Mouse (Mus musculus) brain, adult 2 months (tissue): ENCODE data around the gene Pcx.

ENCODE experiments used
- DNase-seq: peaks from one replicate; pipeline ENCODE4 v3.0.0; 2011; ENCODE audit warnings: low read depth, low spot score

The Pcx gene

GRCm38 (mm10) chr19:4496535-4497262, 13.6 kb upstream of the Pcx start:
- no peak for DNase-seq

- peak; percentile 87 for DNase-seq
These were observed 12.9 kb upstream of the Pcx start for GRCm38 (mm10) chr19:4497263-4497973.

GRCm38 (mm10) chr19:4498062-4498933, 12.0 kb upstream of the Pcx start, which contains the start of gene 2010003K11Rik:
2010003K11Rik (minus strand) TSS chr19:4498583.
- DNase-seq = no peak

- DNase-seq = no peak
These were observed 7.6 kb upstream of the Pcx start for GRCm38 (mm10) chr19:4502701-4503100.

- DNase-seq = no peak
These were observed 5.4 kb upstream of the Pcx start for GRCm38 (mm10) chr19:4504830-4505229.

- DNase-seq = no peak
These were observed 2.5 kb upstream of the Pcx start for GRCm38 (mm10) chr19:4507746-4508145.

GRCm38 (mm10) chr19:4511116-4511841, 1.0 kb downstream of the Pcx start:
- no peak for DNase-seq

- no peak for DNase-seq
These were observed 3.1 kb downstream of the Pcx start for GRCm38 (mm10) chr19:4513236-4513858.

GRCm38 (mm10) chr19:4515746-4516145, 5.5 kb downstream of the Pcx start:
- DNase-seq = peak; percentile 49

GRCm38 (mm10) chr19:4516288-4516687, 6.0 kb downstream of the Pcx start:
- DNase-seq = no peak

GRCm38 (mm10) chr19:4517483-4517882, 7.2 kb downstream of the Pcx start:
- peak; percentile 33 for DNase-seq

GRCm38 (mm10) chr19:4521426-4522050, 11.3 kb downstream of the Pcx start:
- DNase-seq = no peak

- DNase-seq = no peak
These were observed 24.4 kb downstream of the Pcx start for GRCm38 (mm10) chr19:4534646-4535045.

GRCm38 (mm10) chr19:4535922-4536321, 25.6 kb downstream of the Pcx start:
- DNase-seq = no peak

- no peak for DNase-seq
These were observed 26.3 kb downstream of the Pcx start for GRCm38 (mm10) chr19:4536606-4537005.

- DNase-seq = no peak
These were observed 30.0 kb downstream of the Pcx start for GRCm38 (mm10) chr19:4540263-4540662.

- no peak for DNase-seq
These were observed 30.7 kb downstream of the Pcx start for GRCm38 (mm10) chr19:4540992-4541391.

GRCm38 (mm10) chr19:4542081-4542480, 31.8 kb downstream of the Pcx start:
- DNase-seq = no peak

- no peak for DNase-seq
These were observed 34.8 kb downstream of the Pcx start for GRCm38 (mm10) chr19:4545091-4545490.

- no peak for DNase-seq
These were observed 35.6 kb downstream of the Pcx start for GRCm38 (mm10) chr19:4545841-4546240.

GRCm38 (mm10) chr19:4547801-4548200, 37.5 kb downstream of the Pcx start:
- DNase-seq = no peak
